Mouse (Mus musculus): ENCODE measurements around the gene Snx20.
A peak's percentile ranks its signal among the peaks of the same experiment; 100 is the strongest.

The Snx20 gene

GRCm38 (mm10) chr8:88635474-88636397 is at the start of gene Snx20:
Snx20 (minus strand) TSS chr8:88636128.
- DNase-seq (ENCODE audit: inconsistent age in 2 of 2, low spot score in 1 of 2) = peak in 1 of 2 experiments; percentile 49

GRCm38 (mm10) chr8:88683656-88684289 is 47.8 kb upstream of the Snx20 start:
- DNase-seq (ENCODE audit: inconsistent age in 2 of 2, low spot score in 1 of 2) = no peak

GRCm38 (mm10) chr8:88681046-88681445 is 45.1 kb upstream of the Snx20 start:
- DNase-seq (ENCODE audit: inconsistent age in 2 of 2, low spot score in 1 of 2) = no peak

GRCm38 (mm10) chr8:88680566-88680965 is 44.6 kb upstream of the Snx20 start:
- DNase-seq (ENCODE audit: inconsistent age in 2 of 2, low spot score in 1 of 2) = no peak

- no peak for DNase-seq (ENCODE audit: inconsistent age in 2 of 2, low spot score in 1 of 2)
Measured at GRCm38 (mm10) chr8:88677071-88677470, 41.1 kb upstream of the Snx20 start.

- DNase-seq (ENCODE audit: inconsistent age in 2 of 2, low spot score in 1 of 2) = no peak
Measured at GRCm38 (mm10) chr8:88675372-88676165, 39.6 kb upstream of the Snx20 start.

GRCm38 (mm10) chr8:88673859-88674258 is 37.9 kb upstream of the Snx20 start:
- DNase-seq (ENCODE audit: inconsistent age in 2 of 2, low spot score in 1 of 2) = no peak

GRCm38 (mm10) chr8:88671575-88671974 is 35.6 kb upstream of the Snx20 start:
- no peak for DNase-seq (ENCODE audit: inconsistent age in 2 of 2, low spot score in 1 of 2)

- DNase-seq (ENCODE audit: inconsistent age in 2 of 2, low spot score in 1 of 2) = no peak
Measured at GRCm38 (mm10) chr8:88670782-88671181, 34.9 kb upstream of the Snx20 start.

- peak; percentile 29 to 45 for DNase-seq (ENCODE audit: inconsistent age in 2 of 2, low spot score in 1 of 2)
Measured at GRCm38 (mm10) chr8:88668400-88669086, 32.6 kb upstream of the Snx20 start.

GRCm38 (mm10) chr8:88666435-88666834 is 30.5 kb upstream of the Snx20 start:
- DNase-seq (ENCODE audit: inconsistent age in 2 of 2, low spot score in 1 of 2) = peak in 1 of 2 experiments; percentile 41

- no peak for DNase-seq (ENCODE audit: inconsistent age in 2 of 2, low spot score in 1 of 2)
Measured at GRCm38 (mm10) chr8:88664947-88665346, 29.0 kb upstream of the Snx20 start.

- no peak for DNase-seq (ENCODE audit: inconsistent age in 2 of 2, low spot score in 1 of 2)
Measured at GRCm38 (mm10) chr8:88664121-88664520, 28.2 kb upstream of the Snx20 start.

GRCm38 (mm10) chr8:88662401-88662821 is 26.5 kb upstream of the Snx20 start:
- DNase-seq (ENCODE audit: inconsistent age in 2 of 2, low spot score in 1 of 2) = peak in 1 of 2 experiments; percentile 32

- no peak for DNase-seq (ENCODE audit: inconsistent age in 2 of 2, low spot score in 1 of 2)
Measured at GRCm38 (mm10) chr8:88659873-88660272, 23.9 kb upstream of the Snx20 start.

- DNase-seq (ENCODE audit: inconsistent age in 2 of 2, low spot score in 1 of 2) = no peak
Measured at GRCm38 (mm10) chr8:88655334-88655733, 19.4 kb upstream of the Snx20 start.

GRCm38 (mm10) chr8:88651122-88651521 is 15.2 kb upstream of the Snx20 start:
- peak in 1 of 2 experiments; percentile 53 for DNase-seq (ENCODE audit: inconsistent age in 2 of 2, low spot score in 1 of 2)

- DNase-seq (ENCODE audit: inconsistent age in 2 of 2, low spot score in 1 of 2) = no peak
Measured at GRCm38 (mm10) chr8:88650016-88650708, 14.2 kb upstream of the Snx20 start.

- DNase-seq (ENCODE audit: inconsistent age in 2 of 2, low spot score in 1 of 2) = no peak
Measured at GRCm38 (mm10) chr8:88648322-88648721, 12.4 kb upstream of the Snx20 start.

All from adrenal gland, adult (tissue).